Mouse (Mus musculus): ENCODE measurements around the gene Bcr. TPM values are rescaled to one million over a fixed set of nuclear protein-coding genes. Genes with fewer than 3 reads are reported as not detected.

Bcr gene
- polyA plus RNA-seq, 1 experiment from 2014 or later, result 11.7 TPM

GRCm38 (mm10) chr10:75134861-75135517 lies 74.6 kb downstream of the Bcr start:
- Histone ChIP-seq H3K27ac (ENCODE audit: low read depth, low read length) (no peak overlapping the region), H3K9me3 (ENCODE audit: control insufficient read depth, low read length) (no peaks in the 10 kb centered on the region), H3K9ac (ENCODE audit: low read length) (no peak overlapping the region), H3K4me3 (ENCODE audit: low read depth, low read length) (no peak overlapping the region), H3K36me3 (ENCODE audit: control insufficient read depth, insufficient read depth, low read length) (peaks cover 2% of the 10 kb centered on the region; the same call in 1 of the 2 replicates), H3K4me1 (replicated peaks; ENCODE audit: control insufficient read depth, insufficient read depth, low read length) (no peaks in the 10 kb centered on the region), H3K4me2 (ENCODE audit: low read depth, low read length, severe bottlenecking) (no peak overlapping the region), H3K27me3 (ENCODE audit: control insufficient read depth, insufficient read depth, low read length) (no peaks in the 10 kb centered on the region)
- 91% methylated on average over 15 of the region's 15 CpGs for WGBS
- ATAC-seq (replicated peaks; ENCODE audit: low FRiP score) (no peak), DNase-seq (ENCODE audit: low spot score) (no peak)

GRCm38 (mm10) chr10:75135518-75136162 lies 75.2 kb downstream of the Bcr start:
- Histone ChIP-seq H3K27me3 (ENCODE audit: control insufficient read depth, insufficient read depth, low read length) (no peaks in the 10 kb centered on the region), H3K9me3 (ENCODE audit: control insufficient read depth, low read length) (no peaks in the 10 kb centered on the region), H3K36me3 (ENCODE audit: control insufficient read depth, insufficient read depth, low read length) (peaks cover 2% of the 10 kb centered on the region; the same call in 1 of the 2 replicates), H3K4me1 (replicated peaks; ENCODE audit: control insufficient read depth, insufficient read depth, low read length) (no peaks in the 10 kb centered on the region), H3K4me2 (ENCODE audit: low read depth, low read length, severe bottlenecking) (no peak overlapping the region), H3K4me3 (ENCODE audit: low read depth, low read length) (no peak overlapping the region), H3K9ac (ENCODE audit: low read length) (no peak overlapping the region), H3K27ac (ENCODE audit: low read depth, low read length) (no peak overlapping the region)
- WGBS, result 94% methylated on average over 21 of the region's 21 CpGs
- no peak for DNase-seq (ENCODE audit: low spot score)
- no peak for ATAC-seq (replicated peaks; ENCODE audit: low FRiP score)

GRCm38 (mm10) chr10:75137148-75137547 lies 76.8 kb downstream of the Bcr start:
- Histone ChIP-seq H3K4me1 (replicated peaks; ENCODE audit: control insufficient read depth, insufficient read depth, low read length) (no peaks in the 10 kb centered on the region), H3K36me3 (ENCODE audit: control insufficient read depth, insufficient read depth, low read length) (peaks cover 2% of the 10 kb centered on the region; the same call in 1 of the 2 replicates), H3K27me3 (ENCODE audit: control insufficient read depth, insufficient read depth, low read length) (no peaks in the 10 kb centered on the region), H3K4me3 (ENCODE audit: low read depth, low read length) (no peak overlapping the region), H3K4me2 (ENCODE audit: low read depth, low read length, severe bottlenecking) (no peak overlapping the region), H3K9ac (ENCODE audit: low read length) (no peak overlapping the region), H3K9me3 (ENCODE audit: control insufficient read depth, low read length) (no peaks in the 10 kb centered on the region), H3K27ac (ENCODE audit: low read depth, low read length) (no peak overlapping the region)
- DNase-seq (ENCODE audit: low spot score) (no peak), ATAC-seq (replicated peaks; ENCODE audit: low FRiP score) (no peak)
- WGBS, result 84% methylated on average over 3 of the region's 3 CpGs

- H3K4me3 ChIP-seq (ENCODE audit: low read depth, low read length), result no peak overlapping the region
- H3K9ac ChIP-seq (ENCODE audit: low read length), result no peak overlapping the region
- no peak overlapping the region for H3K4me2 ChIP-seq (ENCODE audit: low read depth, low read length, severe bottlenecking)
- H3K27ac ChIP-seq (ENCODE audit: low read depth, low read length), result no peak overlapping the region
- no peaks in the 10 kb centered on the region for H3K9me3 ChIP-seq (ENCODE audit: control insufficient read depth, low read length)
- ATAC-seq (replicated peaks; ENCODE audit: low FRiP score) (no peak), DNase-seq (ENCODE audit: low spot score) (no peak)
- no peaks in the 10 kb centered on the region for H3K4me1 ChIP-seq (replicated peaks; ENCODE audit: control insufficient read depth, insufficient read depth, low read length)
- no peaks in the 10 kb centered on the region; the same call in 1 of the 2 replicates for H3K36me3 ChIP-seq (ENCODE audit: control insufficient read depth, insufficient read depth, low read length)
- H3K27me3 ChIP-seq (ENCODE audit: control insufficient read depth, insufficient read depth, low read length), result no peaks in the 10 kb centered on the region
- 90% methylated on average over 17 of the region's 17 CpGs for WGBS
These were observed 84.8 kb downstream of the Bcr start for GRCm38 (mm10) chr10:75145221-75145620.

- H3K4me1 ChIP-seq (replicated peaks; ENCODE audit: control insufficient read depth, insufficient read depth, low read length), result no peaks in the 10 kb centered on the region
- 88% methylated on average over 4 of the region's 4 CpGs for WGBS
- H3K27ac ChIP-seq (ENCODE audit: low read depth, low read length), result no peak overlapping the region
- DNase-seq (ENCODE audit: low spot score), result no peak
- no peak overlapping the region for H3K4me3 ChIP-seq (ENCODE audit: low read depth, low read length)
- ATAC-seq (replicated peaks; ENCODE audit: low FRiP score), result no peak
- H3K9me3 ChIP-seq (ENCODE audit: control insufficient read depth, low read length), result no peaks in the 10 kb centered on the region
- H3K27me3 ChIP-seq (ENCODE audit: control insufficient read depth, insufficient read depth, low read length), result no peaks in the 10 kb centered on the region
- no peak overlapping the region for H3K4me2 ChIP-seq (ENCODE audit: low read depth, low read length, severe bottlenecking)
- no peak overlapping the region for H3K9ac ChIP-seq (ENCODE audit: low read length)
- no peaks in the 10 kb centered on the region; the same call in 1 of the 2 replicates for H3K36me3 ChIP-seq (ENCODE audit: control insufficient read depth, insufficient read depth, low read length)
These were observed 85.6 kb downstream of the Bcr start for GRCm38 (mm10) chr10:75146001-75146400.

GRCm38 (mm10) chr10:75146619-75147018 lies 86.2 kb downstream of the Bcr start:
- Histone ChIP-seq H3K4me1 (replicated peaks; ENCODE audit: control insufficient read depth, insufficient read depth, low read length) (no peaks in the 10 kb centered on the region), H3K27me3 (ENCODE audit: control insufficient read depth, insufficient read depth, low read length) (no peaks in the 10 kb centered on the region), H3K4me3 (ENCODE audit: low read depth, low read length) (no peak overlapping the region), H3K36me3 (ENCODE audit: control insufficient read depth, insufficient read depth, low read length) (no peaks in the 10 kb centered on the region; the same call in 1 of the 2 replicates), H3K27ac (ENCODE audit: low read depth, low read length) (no peak overlapping the region), H3K4me2 (ENCODE audit: low read depth, low read length, severe bottlenecking) (no peak overlapping the region), H3K9me3 (ENCODE audit: control insufficient read depth, low read length) (no peaks in the 10 kb centered on the region), H3K9ac (ENCODE audit: low read length) (no peak overlapping the region)
- no peak for ATAC-seq (replicated peaks; ENCODE audit: low FRiP score)
- WGBS, result 88% methylated on average over 10 of the region's 10 CpGs
- no peak for DNase-seq (ENCODE audit: low spot score)

- ATAC-seq (replicated peaks; ENCODE audit: low FRiP score), result no peak
- 28% methylated on average over 6 of the region's 6 CpGs for WGBS
- H3K9ac ChIP-seq (ENCODE audit: low read length), result no peak overlapping the region; the same call in 1 of the 2 replicates
- H3K4me3 ChIP-seq (ENCODE audit: low read depth, low read length), result no peak overlapping the region
- no peaks in the 10 kb centered on the region for H3K9me3 ChIP-seq (ENCODE audit: control insufficient read depth, low read length)
- H3K4me1 ChIP-seq (replicated peaks; ENCODE audit: control insufficient read depth, insufficient read depth, low read length), result no peaks in the 10 kb centered on the region
- no peaks in the 10 kb centered on the region for H3K27me3 ChIP-seq (ENCODE audit: control insufficient read depth, insufficient read depth, low read length)
- H3K27ac ChIP-seq (ENCODE audit: low read depth, low read length), result no peak overlapping the region
- no peaks in the 10 kb centered on the region; the same call in 1 of the 2 replicates for H3K36me3 ChIP-seq (ENCODE audit: control insufficient read depth, insufficient read depth, low read length)
- no peak overlapping the region for H3K4me2 ChIP-seq (ENCODE audit: low read depth, low read length, severe bottlenecking)
- DNase-seq (ENCODE audit: low spot score), result no peak
These were observed 87.9 kb downstream of the Bcr start for GRCm38 (mm10) chr10:75148295-75148694.

- ATAC-seq (replicated peaks; ENCODE audit: low FRiP score), result no peak; the same call in 1 of the 2 replicates
- 81% methylated on average over 5 of the region's 5 CpGs for WGBS
These were observed 90.0 kb downstream of the Bcr start for GRCm38 (mm10) chr10:75150361-75150760.

More at GRCm38 (mm10) chr10:75150361-75150760, 90.0 kb downstream of the Bcr start:
- Histone ChIP-seq H3K9ac (ENCODE audit: low read length) (no peak overlapping the region), H3K4me3 (ENCODE audit: low read depth, low read length) (no peak overlapping the region), H3K27ac (ENCODE audit: low read depth, low read length) (no peak overlapping the region), H3K36me3 (ENCODE audit: control insufficient read depth, insufficient read depth, low read length) (no peaks in the 10 kb centered on the region; the same call in 1 of the 2 replicates), H3K9me3 (ENCODE audit: control insufficient read depth, low read length) (no peaks in the 10 kb centered on the region), H3K4me1 (replicated peaks; ENCODE audit: control insufficient read depth, insufficient read depth, low read length) (no peaks in the 10 kb centered on the region), H3K27me3 (ENCODE audit: control insufficient read depth, insufficient read depth, low read length) (no peaks in the 10 kb centered on the region), H3K4me2 (ENCODE audit: low read depth, low read length, severe bottlenecking) (no peak overlapping the region)
- DNase-seq (ENCODE audit: low spot score), result no peak

Measured in forebrain, embryonic 11.5 days (tissue).